Mouse (Mus musculus) limb, embryonic 15.5 days (tissue): ENCODE measurements around the gene 5330417C22Rik. TPM values are rescaled to one million over a fixed set of nuclear protein-coding genes. Genes with fewer than 3 reads are reported as not detected.
A peak's percentile ranks its signal among the peaks of the same experiment; 100 is the strongest.

Experiments used
- ATAC-seq: fragments of 200-750 bp; cut with Nextera tagmentation; 2 replicates; pipeline ENCODE4 v1.8.0; 2017; ENCODE audit warnings: low read depth, moderate TSS enrichment; ENCODE audit not compliant: insufficient number of reproducible peaks, low FRiP score, low TSS enrichment
- H3K27ac ChIP-seq: fragments of 300-500 bp; sonication (generic); 2 replicates; pipeline ENCODE4 v1.5.1; 2015; ENCODE audit warnings: moderate library complexity, mild to moderate bottlenecking, inconsistent platforms
- H3K27me3 ChIP-seq: fragments of 300-500 bp; sonication (generic); 2 replicates; pipeline ENCODE4 v1.6.1; 2015; ENCODE audit warnings: inconsistent platforms
- H3K36me3 ChIP-seq: fragments of 300-500 bp; sonication (generic); 2 replicates; pipeline ENCODE4 v1.6.1; 2015; ENCODE audit warnings: inconsistent platforms
- H3K4me1 ChIP-seq: fragments of 300-500 bp; sonication (generic); 2 replicates; pipeline ENCODE4 v1.6.1; 2015; ENCODE audit warnings: inconsistent platforms
- H3K4me2 ChIP-seq: fragments of 300-500 bp; sonication (generic); 2 replicates; pipeline ENCODE4 v1.6.1; 2015; ENCODE audit warnings: mild to moderate bottlenecking, inconsistent platforms
- H3K4me3 ChIP-seq: fragments of 300-500 bp; sonication (generic); 2 replicates; pipeline ENCODE4 v1.5.1; 2015; ENCODE audit warnings: mild to moderate bottlenecking, inconsistent platforms
- H3K9ac ChIP-seq: fragments of 300-500 bp; sonication (generic); 2 replicates; pipeline ENCODE4 v1.6.1; 2015; ENCODE audit warnings: inconsistent platforms
- H3K9me3 ChIP-seq: fragments of 300-500 bp; sonication (generic); 2 replicates; pipeline ENCODE4 v1.6.1; 2016; ENCODE audit warnings: inconsistent platforms
- WGBS: fragments of 180-500 bp; shearing (Covaris S2); methylation state at CpG from one replicate; pipeline ENCODE4 v1.1.7; 2015; 5-methylcytosine and 5-hydroxymethylcytosine counted together
- polyA plus RNA-seq: library from polyadenylated mRNA; unstranded; fragments of >200 nt; fragmentation: Nextera tagmentation; extraction: Ambion mirVana; gene quantifications from 2 replicates; pipeline ENCODE4 v1.2.1, GENCODE M21; 2015

Gene 5330417C22Rik
- polyA plus RNA-seq, 1 experiment from 2014 or later: 0.63 TPM

GRCm38 (mm10) chr3:108445366-108445705 is 91.0 kb downstream of the 5330417C22Rik start:
- ATAC-seq: peak; percentile 16; the same call in 1 of the 2 replicates
- H3K4me3 ChIP-seq: peak overlapping the region; percentile 66

DNA sequence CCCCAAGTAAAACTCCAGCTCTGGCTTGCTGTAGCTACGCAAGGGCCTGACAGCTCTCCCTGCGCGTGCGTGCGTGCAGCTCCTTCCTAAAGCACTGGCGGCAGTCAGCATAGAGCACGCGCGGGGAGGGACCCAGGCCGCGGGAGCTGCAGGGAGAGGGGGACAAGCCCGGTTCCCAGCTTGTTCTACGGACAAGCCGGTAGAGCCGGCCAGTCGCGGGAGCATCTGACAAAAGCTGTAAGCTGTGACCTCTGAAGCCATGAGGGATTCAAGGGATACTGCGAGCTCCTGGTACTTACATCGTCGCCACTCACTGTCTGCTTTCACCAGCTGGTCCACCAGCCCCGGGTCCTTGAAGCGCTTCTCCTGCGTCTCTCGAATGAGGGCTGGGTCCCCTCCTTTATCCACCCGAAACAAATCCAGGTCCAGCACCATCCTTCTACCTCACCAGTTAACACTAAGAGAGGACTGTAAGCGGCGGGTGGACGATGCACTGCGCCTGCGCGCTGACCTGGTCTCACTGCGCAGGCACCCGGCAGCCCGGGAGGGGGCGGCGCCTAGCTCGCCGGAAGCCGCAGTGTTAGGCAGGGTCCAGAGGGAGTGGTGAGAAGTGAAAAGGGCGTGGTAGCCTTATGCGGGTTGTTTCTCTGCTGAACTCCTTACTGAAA is 91.5 kb downstream of the 5330417C22Rik start, which contains the start of gene Sars:
Gene Sars, minus strand, starts transcription at position 512 of the 668 bp plus-strand sequence.
- ATAC-seq: peak; percentile 94
- peak within 1 kb of the TSS; percentile 84 for H3K27ac ChIP-seq
- under 1% methylated on average over 41 of the region's 41 CpGs for WGBS
- peaks cover 25% of the 10 kb centered on the region for H3K4me1 ChIP-seq
- peak within 1 kb of the TSS; percentile 66 for H3K4me3 ChIP-seq
- H3K27me3 ChIP-seq: no peaks in the 10 kb centered on the region
- no peaks in the 10 kb centered on the region for H3K9me3 ChIP-seq
- peaks cover 10% of the 10 kb centered on the region; the same call in 1 of the 2 replicates for H3K36me3 ChIP-seq
- peak within 1 kb of the TSS; percentile 62 for H3K4me2 ChIP-seq
- peak within 1 kb of the TSS; percentile 57 for H3K9ac ChIP-seq

More at GRCm38 (mm10) chr3:108445366-108445705, 91.0 kb downstream of the 5330417C22Rik start:
- WGBS: 13% methylated on average over 6 of the region's 6 CpGs
- H3K4me1 ChIP-seq: peaks cover 25% of the 10 kb centered on the region
- peak overlapping the region; percentile 84 for H3K27ac ChIP-seq
- H3K9ac ChIP-seq: peak overlapping the region; percentile 57
- H3K36me3 ChIP-seq: peaks cover 10% of the 10 kb centered on the region; the same call in 1 of the 2 replicates
- no peaks in the 10 kb centered on the region for H3K27me3 ChIP-seq
- peak overlapping the region; percentile 62 for H3K4me2 ChIP-seq
- H3K9me3 ChIP-seq: no peaks in the 10 kb centered on the region

- no peaks in the 10 kb centered on the region for H3K9me3 ChIP-seq
- no peak for ATAC-seq
- H3K36me3 ChIP-seq: peaks cover 10% of the 10 kb centered on the region; the same call in 1 of the 2 replicates
- peak overlapping the region; percentile 62 for H3K4me2 ChIP-seq
- peak overlapping the region; percentile 66 for H3K4me3 ChIP-seq
- peak overlapping the region; percentile 57 for H3K9ac ChIP-seq
- WGBS: 14% methylated on average over 8 of the region's 8 CpGs
- peaks cover 25% of the 10 kb centered on the region for H3K4me1 ChIP-seq
- H3K27ac ChIP-seq: peak overlapping the region; percentile 84; the same call in 1 of the 2 replicates
- H3K27me3 ChIP-seq: no peaks in the 10 kb centered on the region
Observed at GRCm38 (mm10) chr3:108444029-108444428, 92.3 kb downstream of the 5330417C22Rik start.

- WGBS: 82% methylated on average over 7 of the region's 7 CpGs
- Histone ChIP-seq H3K27me3 (no peaks in the 10 kb centered on the region), H3K9me3 (no peaks in the 10 kb centered on the region), H3K27ac (no peak overlapping the region), H3K36me3 (peaks cover 52% of the 10 kb centered on the region), H3K9ac (no peak overlapping the region), H3K4me3 (no peak overlapping the region), H3K4me1 (no peaks in the 10 kb centered on the region), H3K4me2 (no peak overlapping the region)
- no peak for ATAC-seq
Observed at GRCm38 (mm10) chr3:108436380-108436714, 100.0 kb downstream of the 5330417C22Rik start.

GRCm38 (mm10) chr3:108435701-108436379 is 100.5 kb downstream of the 5330417C22Rik start:
- Histone ChIP-seq H3K4me2 (no peak overlapping the region), H3K36me3 (peaks cover 53% of the 10 kb centered on the region), H3K27me3 (no peaks in the 10 kb centered on the region), H3K9me3 (no peaks in the 10 kb centered on the region), H3K4me3 (no peak overlapping the region), H3K4me1 (no peaks in the 10 kb centered on the region), H3K27ac (no peak overlapping the region), H3K9ac (no peak overlapping the region)
- WGBS: 88% methylated on average over 17 of the region's 17 CpGs
- no peak for ATAC-seq

DNA sequence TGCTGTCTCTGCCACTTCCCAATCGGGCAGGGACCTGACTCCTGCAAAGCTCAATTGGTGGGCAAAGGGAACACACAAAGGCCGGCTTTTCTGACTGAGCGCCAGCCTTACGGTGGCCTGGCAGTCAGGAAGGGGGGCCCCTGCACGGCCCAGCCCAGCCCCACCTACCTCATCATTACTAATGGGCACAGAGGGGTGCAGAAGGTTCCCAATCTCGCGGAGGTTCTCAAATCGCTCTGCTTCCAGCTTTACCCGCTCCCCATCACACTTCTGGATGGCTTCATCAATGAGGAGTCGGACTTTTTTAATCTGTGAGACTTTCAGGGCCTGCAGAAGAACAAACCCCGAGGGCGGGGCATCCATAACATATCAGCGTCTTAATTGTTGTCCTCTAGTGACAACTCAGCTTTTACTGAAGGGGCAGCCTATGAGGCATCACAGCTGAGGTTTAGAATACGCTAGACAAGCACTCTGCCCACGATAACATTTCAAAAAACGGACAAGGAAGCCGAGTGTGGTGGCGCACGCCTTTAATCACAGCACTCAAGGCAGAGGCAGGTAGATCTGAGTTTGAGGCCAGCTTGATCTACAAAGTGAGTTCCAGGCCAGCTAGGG is 102.3 kb downstream of the 5330417C22Rik start:
- Histone ChIP-seq H3K4me3 (no peak overlapping the region), H3K4me2 (no peak overlapping the region), H3K27me3 (no peaks in the 10 kb centered on the region), H3K9ac (no peak overlapping the region), H3K27ac (no peak overlapping the region), H3K4me1 (no peaks in the 10 kb centered on the region), H3K9me3 (no peaks in the 10 kb centered on the region), H3K36me3 (peaks cover 69% of the 10 kb centered on the region)
- ATAC-seq: no peak
- WGBS: 55% methylated on average over 19 of the region's 19 CpGs

DNA sequence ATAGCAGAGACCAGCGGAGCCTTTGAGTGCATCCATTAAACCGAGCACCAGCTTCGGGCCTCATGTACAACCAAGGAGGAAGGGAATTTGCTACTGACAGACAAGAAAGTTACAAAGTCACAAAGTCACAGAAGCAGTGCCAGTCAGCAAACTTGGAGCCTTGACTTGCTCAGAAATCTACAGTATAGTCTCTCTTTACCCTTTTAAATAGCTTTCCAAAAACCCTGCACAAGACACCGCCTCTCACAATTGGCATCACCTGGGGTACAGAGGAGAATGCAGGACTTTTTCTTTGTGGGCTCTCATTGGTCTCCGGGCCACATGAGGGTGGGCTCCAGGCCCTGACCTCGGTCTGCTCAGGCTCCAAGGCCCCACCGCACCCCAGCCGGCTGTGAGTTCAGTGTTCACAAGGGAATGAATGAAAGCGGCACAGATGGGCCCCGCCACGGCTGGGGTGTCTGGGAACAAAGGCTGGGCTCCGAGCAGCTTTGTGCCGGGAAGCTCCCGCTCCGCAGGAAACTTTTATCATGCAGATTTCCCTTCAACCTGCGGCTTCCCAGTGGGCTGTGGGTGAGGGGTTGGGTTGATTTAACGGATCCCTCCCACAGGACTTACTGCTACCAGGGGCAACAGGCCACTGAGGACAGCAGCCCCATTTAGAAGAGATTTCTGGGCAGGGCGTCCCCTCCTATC is 103.0 kb downstream of the 5330417C22Rik start:
- H3K27ac ChIP-seq: no peak overlapping the region
- no peaks in the 10 kb centered on the region for H3K9me3 ChIP-seq
- no peaks in the 10 kb centered on the region for H3K27me3 ChIP-seq
- peaks cover 75% of the 10 kb centered on the region for H3K36me3 ChIP-seq
- no peak for ATAC-seq
- no peak overlapping the region for H3K4me3 ChIP-seq
- no peaks in the 10 kb centered on the region for H3K4me1 ChIP-seq
- 56% methylated on average over 18 of the region's 18 CpGs for WGBS
- no peak overlapping the region for H3K4me2 ChIP-seq
- H3K9ac ChIP-seq: no peak overlapping the region

DNA sequence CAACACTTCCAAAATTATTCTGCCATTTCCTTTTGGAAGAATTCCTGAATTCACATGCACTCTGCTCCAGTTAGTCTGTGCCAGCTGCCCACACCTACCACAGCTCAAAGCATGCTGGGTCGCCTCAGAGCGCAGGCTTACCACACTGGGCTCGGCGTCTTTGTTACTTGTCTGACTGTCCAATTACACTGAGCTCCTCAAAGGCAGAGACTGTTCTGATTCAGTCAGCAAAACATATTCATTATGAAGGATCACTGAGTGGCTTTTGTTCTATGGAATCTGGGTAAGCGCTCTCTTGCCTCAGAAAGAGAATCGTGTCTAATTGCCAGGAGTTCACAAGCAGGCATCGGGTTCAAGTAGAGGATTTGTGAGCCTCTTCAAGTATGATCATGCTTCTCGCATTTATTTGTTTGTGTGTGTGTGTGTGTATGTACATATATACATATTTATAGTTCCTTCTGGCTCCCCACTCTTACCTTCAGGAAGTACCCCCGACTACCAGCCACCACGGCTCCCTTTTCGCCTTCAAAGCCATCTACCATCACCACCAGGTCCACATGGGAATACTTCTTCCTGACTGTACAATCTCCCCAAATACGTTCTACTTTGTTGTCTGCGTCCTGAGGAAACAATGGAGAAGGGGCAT is 103.7 kb downstream of the 5330417C22Rik start:
- peaks cover 82% of the 10 kb centered on the region for H3K36me3 ChIP-seq
- ATAC-seq: no peak
- H3K27ac ChIP-seq: no peak overlapping the region
- H3K27me3 ChIP-seq: no peaks in the 10 kb centered on the region
- no peaks in the 10 kb centered on the region for H3K9me3 ChIP-seq
- no peak overlapping the region for H3K4me2 ChIP-seq
- no peak overlapping the region for H3K9ac ChIP-seq
- no peak overlapping the region for H3K4me3 ChIP-seq
- WGBS: 90% methylated on average over 13 of the region's 13 CpGs
- H3K4me1 ChIP-seq: no peaks in the 10 kb centered on the region

DNA sequence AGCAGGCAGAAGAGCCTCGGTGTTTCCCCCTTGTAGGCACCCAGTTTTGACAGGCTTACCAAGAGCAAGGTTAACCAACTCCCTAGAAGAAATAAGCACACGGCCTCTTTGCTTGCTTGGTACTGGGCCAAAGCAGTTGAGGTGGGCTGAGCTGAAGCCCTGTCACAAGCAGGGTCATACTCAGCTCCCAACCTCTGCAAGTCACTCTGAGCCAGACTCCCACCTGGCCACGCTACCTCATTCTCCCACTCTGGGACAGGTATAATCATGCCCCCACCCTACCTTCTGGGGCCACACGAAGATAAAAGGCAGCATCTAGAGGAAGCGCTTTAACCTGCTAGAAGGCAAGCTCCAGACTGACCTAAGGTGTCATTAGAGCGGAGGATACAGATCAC is 110.7 kb downstream of the 5330417C22Rik start:
- H3K27ac ChIP-seq: no peak overlapping the region; the same call in 1 of the 2 replicates
- no peaks in the 10 kb centered on the region for H3K9me3 ChIP-seq
- H3K4me2 ChIP-seq: no peak overlapping the region
- no peaks in the 10 kb centered on the region for H3K27me3 ChIP-seq
- 74% methylated on average over 6 of the region's 6 CpGs for WGBS
- H3K9ac ChIP-seq: no peak overlapping the region
- H3K4me1 ChIP-seq: peaks cover 27% of the 10 kb centered on the region
- H3K4me3 ChIP-seq: no peak overlapping the region
- peaks cover 53% of the 10 kb centered on the region for H3K36me3 ChIP-seq
- ATAC-seq: no peak

DNA sequence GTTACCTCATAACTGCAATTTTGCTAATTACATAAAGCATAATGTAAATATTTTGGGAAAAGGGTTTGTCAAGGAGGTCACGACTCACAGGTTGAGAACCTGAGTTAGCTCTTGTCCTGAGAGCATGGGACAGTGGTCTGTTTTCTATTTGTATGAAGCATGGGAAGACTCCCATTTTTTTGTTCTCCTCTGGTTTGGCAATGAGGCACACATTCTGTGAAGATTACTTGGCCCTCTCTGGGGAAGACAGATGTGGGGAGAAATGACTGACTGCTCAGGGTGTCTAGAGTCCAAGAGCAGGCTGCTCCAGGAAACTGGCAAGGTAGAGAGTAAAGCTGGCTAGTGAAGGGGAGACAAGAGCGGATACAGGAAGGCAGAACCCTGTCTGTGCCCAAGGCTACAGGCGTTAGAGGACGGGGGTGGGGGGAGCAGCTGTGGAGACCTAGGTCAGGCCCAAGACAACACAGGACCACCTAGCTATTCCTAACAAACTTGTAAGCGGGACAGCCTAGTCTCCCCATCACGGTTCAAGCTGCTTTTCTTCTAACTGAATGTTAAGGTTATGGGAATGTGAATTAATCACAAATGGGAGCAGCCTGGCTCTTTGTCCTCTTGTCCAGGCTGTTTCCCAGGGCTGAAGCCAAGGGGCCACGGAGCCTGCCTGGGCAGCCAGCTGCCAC is 111.3 kb downstream of the 5330417C22Rik start:
- WGBS: 71% methylated on average over 7 of the region's 7 CpGs

More for the DNA sequence above, 111.3 kb downstream of the 5330417C22Rik start:
- no peak for ATAC-seq
- Histone ChIP-seq H3K27ac (peak overlapping the region; percentile 71), H3K4me3 (no peak overlapping the region), H3K4me2 (no peak overlapping the region), H3K4me1 (peaks cover 27% of the 10 kb centered on the region), H3K36me3 (peaks cover 50% of the 10 kb centered on the region), H3K9me3 (no peaks in the 10 kb centered on the region), H3K27me3 (no peaks in the 10 kb centered on the region), H3K9ac (no peak overlapping the region)
